Mouse (Mus musculus): ENCODE results near the gene Gstz1.
"Not testable (repeated sequence)": the region's sequence is repeated elsewhere in the genome, so short reads cannot be mapped to it uniquely, and the experiment has no call there.

Gene Gstz1

GRCm38 (mm10) chr12:87158099-87158498 is 11.1 kb downstream of the Gstz1 start:
- DNase-seq (ENCODE audit: low read depth, low spot score): no peak

GRCm38 (mm10) chr12:87160310-87160709 is 13.3 kb downstream of the Gstz1 start:
- no peak for DNase-seq (ENCODE audit: low read depth, low spot score)

GRCm38 (mm10) chr12:87160815-87161214 is 13.8 kb downstream of the Gstz1 start:
- no peak for DNase-seq (ENCODE audit: low read depth, low spot score)

- no peak for DNase-seq (ENCODE audit: low read depth, low spot score)
These were observed 28.4 kb downstream of the Gstz1 start for GRCm38 (mm10) chr12:87175194-87175946.

DNA sequence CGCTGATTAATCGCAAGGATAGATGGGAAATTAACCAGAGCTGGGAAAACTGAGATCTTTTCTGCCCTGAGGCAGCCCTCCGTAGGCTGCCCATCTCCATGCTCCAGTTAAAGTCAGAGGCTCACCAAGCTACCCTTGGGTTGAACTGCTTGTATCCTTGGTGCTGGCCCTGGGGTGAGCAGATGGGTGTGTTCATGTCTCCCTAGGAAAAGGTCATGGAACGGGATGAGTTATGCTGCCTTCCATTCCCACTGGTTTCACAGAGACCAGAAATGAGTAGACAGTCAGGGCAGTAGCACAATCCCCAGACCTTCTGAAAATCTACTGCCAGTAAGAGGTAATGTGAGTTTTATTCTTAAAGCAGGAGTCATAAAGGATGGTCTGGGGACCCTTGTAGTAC is 30.7 kb downstream of the Gstz1 start:
- DNase-seq (ENCODE audit: low read depth, low spot score): no peak

GRCm38 (mm10) chr12:87193008-87193407 is 46.0 kb downstream of the Gstz1 start:
- DNase-seq (ENCODE audit: low read depth, low spot score): no peak

GRCm38 (mm10) chr12:87195069-87195468 is 48.1 kb downstream of the Gstz1 start:
- no peak for DNase-seq (ENCODE audit: low read depth, low spot score)

DNA sequence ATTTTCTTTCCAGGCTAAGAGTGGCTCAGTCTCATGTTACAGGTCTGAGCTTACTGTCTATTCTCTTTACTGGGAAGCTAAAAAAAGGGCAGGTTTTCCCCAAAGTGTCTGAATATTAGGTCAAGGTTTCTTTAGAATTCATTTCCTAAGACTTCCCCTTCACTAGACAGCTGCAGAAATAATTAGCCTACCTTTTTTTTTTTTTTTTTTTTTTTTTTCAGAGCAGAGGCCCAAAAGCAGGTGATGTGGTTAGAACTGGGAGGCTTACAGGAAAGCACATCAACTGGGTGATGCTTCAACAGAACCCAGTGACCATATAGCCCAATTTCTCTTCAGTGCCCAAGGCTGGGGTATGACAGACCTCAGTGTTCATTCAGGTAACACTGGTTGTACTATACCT is 49.3 kb downstream of the Gstz1 start:
- DNase-seq (ENCODE audit: low read depth, low spot score): no peak

DNA sequence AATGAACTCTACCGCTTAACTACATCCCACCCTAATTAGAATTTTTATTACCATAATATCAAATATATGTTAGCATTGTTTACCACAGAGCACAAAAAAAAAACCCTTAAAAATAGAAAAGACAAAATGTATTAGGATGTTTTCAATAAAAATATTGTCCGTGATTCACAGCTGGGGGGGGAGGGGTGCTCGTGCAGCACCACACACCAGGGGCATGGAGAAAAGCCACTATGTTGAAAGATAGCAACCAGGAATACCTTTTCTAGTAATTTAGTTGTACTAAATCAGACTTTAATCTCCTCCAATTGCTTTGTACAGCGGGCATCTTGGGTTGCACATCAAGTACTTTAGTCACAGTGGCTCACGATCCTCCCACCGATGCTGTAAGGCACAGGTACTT is 51.8 kb downstream of the Gstz1 start:
- no peak for DNase-seq (ENCODE audit: low read depth, low spot score)

- peak; percentile 20 for DNase-seq (ENCODE audit: low read depth, low spot score)
These were observed 52.4 kb downstream of the Gstz1 start, which contains the start of gene Samd15 for GRCm38 (mm10) chr12:87199206-87199972. Gene Samd15, plus strand, starts transcription at chr12:87199723.

- peak; percentile 57 for DNase-seq (ENCODE audit: low read depth, low spot score)
These were observed 53.1 kb downstream of the Gstz1 start, which contains the start of gene Tmed8 for GRCm38 (mm10) chr12:87199973-87200586. Gene Tmed8, minus strand, starts transcription at chr12:87200454.

DNA sequence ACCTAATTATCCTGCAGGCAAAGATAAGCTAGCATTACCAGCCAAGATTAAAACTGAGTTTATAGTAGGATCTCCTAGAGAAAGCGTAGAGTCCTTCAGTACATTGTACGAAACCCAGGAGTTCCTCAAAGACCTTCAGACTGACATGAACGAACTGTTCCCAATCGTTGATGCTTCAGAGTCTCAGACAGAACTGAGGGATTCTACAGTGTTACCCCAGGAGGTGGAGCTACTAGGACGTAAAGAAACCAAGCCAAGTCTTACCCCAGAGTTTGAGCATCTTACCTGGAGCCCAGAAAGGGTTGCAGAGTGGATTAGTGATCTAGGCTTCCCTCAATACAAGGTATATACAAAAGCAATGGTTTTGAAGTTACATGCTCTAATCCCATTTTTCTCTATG is 54.7 kb downstream of the Gstz1 start:
- DNase-seq (ENCODE audit: low read depth, low spot score): no peak

DNA sequence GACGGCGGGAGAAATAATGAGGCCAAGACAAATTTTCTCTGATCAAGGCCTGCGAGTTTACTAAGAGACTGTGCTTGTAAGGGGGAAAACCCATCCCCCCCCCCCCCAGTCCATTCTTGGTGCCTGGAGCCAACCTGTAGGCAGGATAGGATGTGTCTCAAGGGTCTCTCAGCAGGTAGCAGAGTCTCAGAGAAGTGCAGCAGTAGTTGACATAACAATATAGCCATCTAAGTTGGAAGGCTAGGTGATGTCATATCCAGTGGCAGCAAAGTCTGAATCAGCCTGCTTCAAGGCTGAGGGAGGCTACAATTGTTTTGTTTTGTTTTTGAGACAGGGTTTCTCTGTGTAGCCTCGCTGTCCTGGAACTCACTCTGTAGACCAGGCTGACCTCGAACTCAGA is 58.8 kb downstream of the Gstz1 start:
- not testable (repeated sequence) for DNase-seq (ENCODE audit: low read depth, low spot score)

DNA sequence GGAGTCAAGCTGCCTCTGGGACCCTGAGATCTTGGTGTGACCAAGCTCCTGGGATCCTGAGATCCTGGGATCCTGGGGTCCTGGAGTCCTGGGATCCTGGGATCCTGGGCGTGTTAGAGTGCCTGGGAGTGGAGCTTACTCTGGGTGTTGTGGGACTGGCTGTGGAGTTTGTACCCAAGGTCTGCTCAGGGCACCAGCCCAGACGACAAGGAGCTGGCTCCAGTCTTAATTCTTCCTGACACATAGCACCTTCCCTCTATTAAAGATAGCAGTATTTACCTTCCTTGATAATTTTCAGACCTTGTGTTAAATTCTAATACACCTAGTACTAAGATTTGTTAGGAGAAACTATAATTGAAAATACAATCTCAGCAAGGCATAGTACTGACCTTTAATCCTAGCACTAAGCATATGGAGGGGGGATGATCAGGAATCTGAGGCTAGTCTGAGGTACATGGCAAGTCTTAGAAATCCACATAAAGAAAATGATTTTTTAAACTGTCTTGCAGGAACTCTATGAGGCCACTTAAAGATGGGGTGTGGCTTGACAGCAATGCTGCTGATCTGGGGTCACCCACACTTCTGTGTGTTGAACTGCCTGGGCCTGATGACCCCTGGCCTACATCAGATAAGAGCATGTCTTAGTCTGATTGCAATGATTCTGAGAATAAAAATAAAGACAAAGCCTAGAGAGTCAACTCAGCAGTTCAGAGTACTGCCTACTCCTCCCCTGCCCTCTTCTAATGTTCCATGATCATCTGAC is 66.1 kb downstream of the Gstz1 start:
- DNase-seq (ENCODE audit: low read depth, low spot score): no peak
